Mouse (Mus musculus) neural tube, embryonic 13.5 days (tissue): ENCODE measurements around the gene AY074887. TPM values are rescaled to one million over a fixed set of nuclear protein-coding genes. Genes with fewer than 3 reads are reported as not detected.

Source experiments
- ATAC-seq: fragments of 200-750 bp; cut with Nextera tagmentation; 2 replicates; pipeline ENCODE4 v1.8.0; 2017; ENCODE audit warnings: low read depth, mild to moderate bottlenecking, moderate TSS enrichment, moderate library complexity
- H3K27ac ChIP-seq: fragments of 300-500 bp; sonication (generic); replicated peaks from 2 replicates; pipeline ENCODE4 v1.5.1; 2015; ENCODE audit warnings: moderate library complexity, mild to moderate bottlenecking, inconsistent platforms
- H3K27me3 ChIP-seq: fragments of 300-500 bp; sonication (generic); 2 replicates; pipeline ENCODE4 v1.6.1; 2015; ENCODE audit warnings: mild to moderate bottlenecking, inconsistent platforms
- H3K36me3 ChIP-seq: fragments of 300-500 bp; sonication (generic); 2 replicates; pipeline ENCODE4 v1.6.1; 2015; ENCODE audit warnings: mild to moderate bottlenecking, inconsistent platforms
- H3K4me1 ChIP-seq: fragments of 300-500 bp; sonication (generic); replicated peaks from 2 replicates; pipeline ENCODE4 v1.6.1; 2015; ENCODE audit warnings: inconsistent platforms
- H3K4me2 ChIP-seq: fragments of 300-500 bp; sonication (generic); 2 replicates; pipeline ENCODE4 v1.6.1; 2015; ENCODE audit warnings: inconsistent platforms, mild to moderate bottlenecking, moderate library complexity
- H3K4me3 ChIP-seq: fragments of 300-500 bp; sonication (generic); 2 replicates; pipeline ENCODE4 v1.5.1; 2015; ENCODE audit warnings: mild to moderate bottlenecking, inconsistent platforms
- H3K9ac ChIP-seq: fragments of 300-500 bp; sonication (generic); 2 replicates; pipeline ENCODE4 v1.6.1; 2015; ENCODE audit warnings: moderate library complexity, mild to moderate bottlenecking, inconsistent platforms
- H3K9me3 ChIP-seq: fragments of 300-500 bp; sonication (generic); 2 replicates; pipeline ENCODE4 v1.6.1; 2016; ENCODE audit warnings: inconsistent platforms
- WGBS: fragments of 180-500 bp; shearing (Covaris S2); methylation state at CpG from one replicate; pipeline ENCODE4 v1.1.7; 2015; 5-methylcytosine and 5-hydroxymethylcytosine counted together
- polyA plus RNA-seq: library from polyadenylated mRNA; unstranded; fragments of >200 nt; fragmentation: Nextera tagmentation; extraction: Ambion mirVana; gene quantifications from 2 replicates; pipeline ENCODE4 v1.2.1, GENCODE M21; 2015

AY074887 gene
- polyA plus RNA-seq, 1 experiment from 2014 or later, result 0.35 TPM

GRCm38 (mm10) chr9:54909446-54909845 is 41.4 kb downstream of the AY074887 start:
- Histone ChIP-seq H3K4me2 (no peak overlapping the region), H3K9ac (no peak overlapping the region), H3K9me3 (no peaks in the 10 kb centered on the region), H3K36me3 (peaks cover 62% of the 10 kb centered on the region), H3K4me1 (no peaks in the 10 kb centered on the region), H3K27me3 (no peaks in the 10 kb centered on the region), H3K27ac (no peak overlapping the region), H3K4me3 (no peak overlapping the region)
- WGBS, result 92% methylated on average over 5 of the region's 5 CpGs
- no peak for ATAC-seq

Other genes starting within 250 kb of the AY074887 start
- gene Wdr61, start 216.5 kb downstream of the AY074887 start, polyA plus RNA-seq, result 94.3 and 96.3 TPM in 2 replicates
- 578 and 623 TPM in 2 replicates for gene Crabp1, start 186.2 kb downstream of the AY074887 start, polyA plus RNA-seq
- 42.9 and 48.0 TPM in 2 replicates for gene Ireb2, start 87.2 kb downstream of the AY074887 start, polyA plus RNA-seq
- gene Hykk, start 33.7 kb downstream of the AY074887 start, polyA plus RNA-seq, result 2.7 and 3.3 TPM in 2 replicates
- 316 and 329 TPM in 2 replicates for gene Psma4, start 208 bp downstream of the AY074887 start, polyA plus RNA-seq
- gene Chrna5, start 29.9 kb upstream of the AY074887 start, polyA plus RNA-seq, result 5.2 and 5.8 TPM in 2 replicates
- 25.5 and 27.1 TPM in 2 replicates for gene Chrna3, start 75.6 kb upstream of the AY074887 start, polyA plus RNA-seq
- gene Chrnb4, start 97.8 kb upstream of the AY074887 start, polyA plus RNA-seq, result 1.6 and 1.8 TPM in 2 replicates
- gene Ube2q2, start 197.9 kb upstream of the AY074887 start, polyA plus RNA-seq, result 48.0 and 48.4 TPM in 2 replicates